Mouse (Mus musculus) megakaryocyte, embryonic 14.5 days (primary cell): ENCODE data around the gene Ifi35. TPM values are rescaled to one million over a fixed set of nuclear protein-coding genes. Genes with fewer than 3 reads are reported as not detected.

ENCODE experiments used
- H3K27me3 ChIP-seq: replicated peaks from 2 replicates; pipeline ENCODE3; 2012; ENCODE audit warnings: inconsistent platforms
- H3K36me3 ChIP-seq: replicated peaks from 2 replicates; pipeline ENCODE3; 2012; ENCODE audit warnings: low read length, inconsistent platforms, mixed read lengths
- H3K4me1 ChIP-seq: 2 replicates; pipeline ENCODE4 v1.6.1; 2012; ENCODE audit warnings: inconsistent platforms
- H3K4me3 ChIP-seq: replicated peaks from 2 replicates; pipeline ENCODE3; 2012; ENCODE audit warnings: moderate library complexity, mild to moderate bottlenecking, inconsistent platforms
- H3K9me3 ChIP-seq: 2 replicates; pipeline ENCODE4 v1.6.1; 2012; ENCODE audit warnings: inconsistent platforms
- FLI1 ChIP-seq: IDR thresholded peaks from 2 replicates; pipeline ENCODE4 v1.6.1; 2012; ENCODE audit warnings: low read length, inconsistent platforms, mixed read lengths
- GATA1 ChIP-seq: IDR thresholded peaks from 3 replicates; pipeline ENCODE4 v1.6.1; 2012; ENCODE audit warnings: mixed read lengths, low read length, inconsistent platforms, borderline replicate concordance
- polyA plus RNA-seq: library from polyadenylated mRNA; stranded (reverse); fragments of >175 nt; gene quantifications from 2 replicates; pipeline ENCODE4 v1.2.3, GENCODE M21; 2012; ENCODE audit warnings: low replicate concordance; ENCODE audit not compliant: insufficient read depth

Gene Ifi35
- polyA plus RNA-seq: 5.7 and 15.6 TPM in 2 replicates

DNA sequence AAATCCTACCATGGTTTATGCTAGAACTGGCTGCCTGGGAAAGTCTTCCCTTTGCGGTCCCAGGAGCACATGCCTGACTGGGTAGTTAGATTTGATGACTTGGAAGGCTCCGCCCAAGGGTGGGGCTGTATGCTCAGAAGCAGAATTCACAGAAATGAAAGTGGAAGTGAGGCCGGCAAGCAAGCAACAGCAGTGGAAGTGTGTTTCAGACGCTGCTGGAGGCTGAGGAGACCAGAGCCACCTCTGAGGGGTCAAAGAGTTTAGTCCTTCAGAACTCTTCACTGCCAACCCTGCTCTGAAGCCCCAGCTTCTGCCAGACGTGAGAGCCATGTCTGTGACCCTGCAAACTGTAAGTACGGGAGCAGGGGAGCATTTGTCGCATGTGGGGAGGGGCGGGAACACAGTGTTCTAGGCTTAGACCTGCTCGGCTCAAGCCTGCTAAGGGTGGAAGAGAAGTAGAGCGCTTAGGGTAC is at the start of gene Ifi35:
Gene Ifi35 (plus strand): TSS at position 134 of the 473 bp plus-strand sequence.
- Histone ChIP-seq H3K36me3 (peaks cover 40% of the 10 kb centered on the region), H3K4me3 (peak within 1 kb of the TSS; percentile 97), H3K27me3 (no peaks in the 10 kb centered on the region), H3K4me1 (peaks cover 65% of the 10 kb centered on the region), H3K9me3 (no peaks in the 10 kb centered on the region)
- TF ChIP-seq GATA1 (no peak), FLI1 (no peak)

DNA sequence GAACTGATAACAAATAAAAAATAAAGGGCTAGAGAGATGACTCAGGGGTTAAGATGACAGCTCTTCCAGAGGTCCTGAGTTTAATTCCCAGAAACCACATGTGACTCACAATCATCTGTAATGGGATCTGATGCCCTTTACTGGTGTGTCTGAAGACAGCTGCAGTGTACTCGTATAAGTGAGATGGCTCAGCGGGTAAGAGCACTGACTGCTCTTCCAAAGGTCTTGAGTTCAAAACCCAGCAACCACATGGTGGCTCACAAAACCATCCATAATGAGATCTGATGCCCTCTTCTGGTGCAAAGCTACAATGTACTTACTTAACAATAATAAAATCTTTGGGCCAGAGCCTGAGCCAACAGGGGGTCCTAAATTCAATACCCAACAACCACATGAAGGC is 32.9 kb upstream of the Ifi35 start:
- TF ChIP-seq FLI1 (no peak), GATA1 (no peak)
- Histone ChIP-seq H3K36me3 (peaks cover 37% of the 10 kb centered on the region), H3K4me1 (peaks cover 31% of the 10 kb centered on the region), H3K4me3 (no peak overlapping the region), H3K9me3 (no peaks in the 10 kb centered on the region), H3K27me3 (no peaks in the 10 kb centered on the region)

DNA sequence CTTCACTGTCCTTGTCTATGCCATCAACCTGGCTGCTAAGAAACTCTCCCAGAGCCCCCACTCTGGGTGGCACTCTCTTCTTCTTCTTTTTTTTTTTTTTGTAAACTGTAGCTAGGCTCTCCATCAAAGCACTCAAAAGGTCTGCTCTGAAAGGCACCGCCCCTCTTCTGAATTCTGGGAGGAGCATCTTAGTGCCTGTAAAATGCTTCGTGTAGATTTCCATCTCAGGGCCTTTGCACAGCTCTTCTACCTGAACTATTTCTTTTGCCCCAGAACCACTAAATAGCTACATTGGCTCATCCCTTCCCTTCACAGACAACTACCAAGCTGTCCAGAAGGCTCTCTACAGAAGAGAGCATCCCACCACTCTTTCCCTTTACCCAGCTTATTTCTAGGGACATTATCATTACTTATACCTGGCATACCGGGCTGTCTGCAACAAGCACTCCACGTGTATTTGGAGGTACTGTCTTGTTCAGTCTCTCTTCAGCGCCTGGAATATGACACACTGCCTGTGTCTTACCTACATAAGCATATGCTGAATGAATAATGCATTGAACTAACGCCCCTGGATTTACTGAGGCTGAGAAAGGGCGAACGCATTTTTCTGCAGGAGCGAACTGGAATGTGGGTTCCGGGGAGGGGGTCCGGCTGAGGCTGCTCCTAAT is 31.6 kb upstream of the Ifi35 start:
- TF ChIP-seq GATA1 (no peak), FLI1 (no peak)
- Histone ChIP-seq H3K9me3 (no peaks in the 10 kb centered on the region), H3K36me3 (peaks cover 25% of the 10 kb centered on the region), H3K4me3 (peak overlapping the region; percentile 98), H3K27me3 (no peaks in the 10 kb centered on the region), H3K4me1 (peaks cover 31% of the 10 kb centered on the region)

DNA sequence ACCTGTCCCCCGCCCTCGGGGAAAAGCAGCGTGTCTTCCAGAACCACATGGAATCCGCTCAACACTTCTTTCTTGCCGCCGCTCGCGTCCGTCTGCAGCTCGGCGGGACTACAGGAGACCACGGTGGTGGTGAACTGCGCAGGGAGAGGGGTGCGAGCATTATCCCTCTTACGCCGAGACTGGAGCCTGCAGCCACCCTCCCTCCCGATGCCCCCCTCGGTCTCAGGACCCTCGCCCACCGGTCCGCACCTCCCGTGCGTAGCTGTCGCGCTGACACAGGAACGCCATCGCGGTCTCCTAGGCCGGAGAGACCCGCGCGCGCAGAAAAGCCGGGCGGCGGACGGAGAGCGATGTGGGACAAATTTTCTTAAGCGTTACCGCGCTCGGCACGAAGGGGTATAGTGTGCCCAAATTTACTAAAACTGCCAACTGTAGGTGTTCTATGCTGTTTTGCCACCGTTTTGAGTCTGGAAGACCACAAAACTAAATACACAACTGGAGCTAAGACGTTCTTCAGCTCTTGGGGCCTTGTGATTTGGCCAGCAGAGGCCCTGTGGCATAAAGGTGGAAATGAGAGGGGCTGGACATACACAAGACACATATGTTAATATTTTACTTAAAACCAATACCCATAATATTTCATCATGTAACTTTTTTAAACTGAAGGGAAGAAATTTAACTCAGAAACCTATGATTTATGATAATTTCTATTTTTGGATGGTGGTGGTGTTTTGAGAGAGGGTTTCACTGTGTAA is 30.9 kb upstream of the Ifi35 start, which contains the start of gene Aarsd1:
Gene Aarsd1 (minus strand): TSS at position 515 of the 755 bp plus-strand sequence.
- H3K4me1 ChIP-seq: peaks cover 36% of the 10 kb centered on the region
- H3K9me3 ChIP-seq: no peaks in the 10 kb centered on the region
- peak within 1 kb of the TSS; percentile 98 for H3K4me3 ChIP-seq
- peaks cover 20% of the 10 kb centered on the region for H3K36me3 ChIP-seq
- no peaks in the 10 kb centered on the region for H3K27me3 ChIP-seq
- TF ChIP-seq GATA1 (no peak), FLI1 (no peak)

DNA sequence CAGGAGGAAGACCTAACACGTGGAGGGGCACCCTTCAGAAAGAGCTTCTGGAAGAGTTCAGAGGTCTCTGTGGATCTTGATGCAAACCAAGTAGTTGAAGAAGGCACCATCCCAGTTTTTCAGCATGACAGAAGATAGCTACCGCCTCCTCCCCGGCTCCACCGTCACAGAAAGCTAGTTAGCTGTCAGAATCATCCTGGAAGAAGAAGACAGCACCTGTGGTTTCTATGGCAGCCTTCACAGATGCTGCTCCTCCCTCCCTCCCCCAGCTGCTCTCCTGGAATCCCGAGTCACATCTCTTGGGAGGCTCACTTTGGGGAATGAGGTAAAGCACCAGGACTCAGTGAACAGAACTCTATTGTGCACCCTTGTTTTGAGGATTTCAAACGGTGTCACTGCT is 29.2 kb upstream of the Ifi35 start:
- Histone ChIP-seq H3K27me3 (no peaks in the 10 kb centered on the region), H3K9me3 (no peaks in the 10 kb centered on the region), H3K36me3 (peaks cover 5% of the 10 kb centered on the region), H3K4me1 (peaks cover 42% of the 10 kb centered on the region), H3K4me3 (no peak overlapping the region)
- TF ChIP-seq FLI1: no peak
- TF ChIP-seq GATA1: no peak

DNA sequence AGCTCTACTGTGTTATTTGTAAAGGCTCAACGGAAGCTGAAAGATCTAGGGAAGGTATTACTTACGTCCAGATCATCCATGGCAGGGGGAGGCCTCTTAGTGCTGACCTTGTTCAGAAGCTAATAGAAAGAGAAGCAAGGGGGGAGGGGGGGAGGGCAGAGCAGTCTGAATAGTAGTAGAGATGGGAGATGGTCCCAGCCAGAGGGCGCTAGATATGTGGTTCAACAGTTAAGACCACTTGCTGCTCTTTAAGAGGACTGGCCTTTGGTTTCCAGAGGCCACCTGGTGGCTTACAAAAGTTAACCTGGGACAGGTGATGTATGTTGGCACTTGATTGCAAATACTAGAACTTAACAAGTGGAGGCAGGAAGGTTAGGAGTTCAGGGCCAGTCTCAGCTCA is 28.6 kb upstream of the Ifi35 start:
- Histone ChIP-seq H3K9me3 (no peaks in the 10 kb centered on the region), H3K36me3 (peaks cover 3% of the 10 kb centered on the region), H3K27me3 (no peaks in the 10 kb centered on the region), H3K4me3 (no peak overlapping the region), H3K4me1 (peaks cover 48% of the 10 kb centered on the region)
- TF ChIP-seq GATA1 (no peak), FLI1 (no peak)

DNA sequence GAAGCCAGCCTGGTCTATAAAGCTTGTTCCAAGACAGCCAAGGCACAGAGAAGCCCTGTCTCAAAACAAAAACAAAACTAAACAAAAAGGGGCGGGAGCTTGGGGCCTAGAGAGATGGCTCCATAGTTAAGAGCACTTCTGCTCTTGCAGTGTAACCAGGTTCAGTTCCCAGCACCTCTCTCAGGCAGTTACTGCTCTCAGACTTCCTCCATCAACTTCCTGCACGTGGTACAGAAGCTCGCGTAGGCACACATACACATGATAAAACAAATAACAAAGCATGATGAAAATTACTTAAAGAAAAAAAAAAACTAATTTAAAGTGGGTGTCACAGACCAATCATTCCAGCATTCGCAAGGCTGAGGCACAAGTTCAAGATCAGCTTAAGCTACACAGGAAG is 28.1 kb upstream of the Ifi35 start:
- no peaks in the 10 kb centered on the region for H3K27me3 ChIP-seq
- H3K4me3 ChIP-seq: no peak overlapping the region
- no peaks in the 10 kb centered on the region for H3K9me3 ChIP-seq
- peaks cover 3% of the 10 kb centered on the region for H3K36me3 ChIP-seq
- peaks cover 49% of the 10 kb centered on the region for H3K4me1 ChIP-seq
- TF ChIP-seq FLI1: no peak
- no peak for TF ChIP-seq GATA1

DNA sequence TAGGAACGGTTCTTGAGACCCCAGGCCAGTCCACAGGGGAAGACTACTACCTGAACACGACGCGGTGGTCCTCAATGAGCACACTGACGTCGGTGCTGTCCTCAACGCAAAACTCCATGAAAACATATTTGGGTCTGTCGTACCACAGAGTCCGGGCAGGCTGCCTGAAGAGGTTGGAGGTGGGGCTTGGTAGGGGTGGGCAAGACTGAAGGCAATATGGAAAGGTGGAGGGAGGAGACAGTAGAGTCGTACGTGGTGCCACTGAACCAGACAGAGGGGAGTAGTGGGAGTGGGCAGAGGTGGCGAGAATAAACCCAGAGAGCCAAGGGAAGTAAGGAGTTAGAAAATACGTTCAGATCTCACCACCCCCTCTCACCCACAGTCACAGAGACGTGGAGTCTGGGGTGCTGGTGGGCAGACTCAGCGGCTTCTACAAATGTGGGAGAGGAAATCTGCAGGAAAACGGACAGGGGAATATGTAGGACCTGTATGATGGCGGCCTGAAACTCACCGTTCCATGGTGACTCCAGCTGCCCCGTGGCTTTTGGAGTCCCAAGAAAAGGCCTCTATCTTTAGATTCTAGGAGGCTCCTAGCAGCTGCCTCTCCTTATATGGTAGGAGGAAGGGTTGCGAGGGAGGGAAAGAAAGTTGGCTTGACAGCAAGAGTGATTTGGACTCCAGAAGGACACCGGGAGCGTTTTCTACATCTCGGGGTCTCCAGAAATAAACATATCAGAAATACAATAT is 23.9 kb upstream of the Ifi35 start, which contains the start of gene Gm27029:
Gene Gm27029 (minus strand): TSS at position 692 of the 747 bp plus-strand sequence.
- H3K4me1 ChIP-seq: peaks cover 55% of the 10 kb centered on the region
- H3K36me3 ChIP-seq: peaks cover 14% of the 10 kb centered on the region
- peak within 1 kb of the TSS; percentile 99 for H3K4me3 ChIP-seq
- TF ChIP-seq GATA1 (no peak), FLI1 (no peak)
- H3K27me3 ChIP-seq: no peaks in the 10 kb centered on the region
- H3K9me3 ChIP-seq: no peaks in the 10 kb centered on the region

DNA sequence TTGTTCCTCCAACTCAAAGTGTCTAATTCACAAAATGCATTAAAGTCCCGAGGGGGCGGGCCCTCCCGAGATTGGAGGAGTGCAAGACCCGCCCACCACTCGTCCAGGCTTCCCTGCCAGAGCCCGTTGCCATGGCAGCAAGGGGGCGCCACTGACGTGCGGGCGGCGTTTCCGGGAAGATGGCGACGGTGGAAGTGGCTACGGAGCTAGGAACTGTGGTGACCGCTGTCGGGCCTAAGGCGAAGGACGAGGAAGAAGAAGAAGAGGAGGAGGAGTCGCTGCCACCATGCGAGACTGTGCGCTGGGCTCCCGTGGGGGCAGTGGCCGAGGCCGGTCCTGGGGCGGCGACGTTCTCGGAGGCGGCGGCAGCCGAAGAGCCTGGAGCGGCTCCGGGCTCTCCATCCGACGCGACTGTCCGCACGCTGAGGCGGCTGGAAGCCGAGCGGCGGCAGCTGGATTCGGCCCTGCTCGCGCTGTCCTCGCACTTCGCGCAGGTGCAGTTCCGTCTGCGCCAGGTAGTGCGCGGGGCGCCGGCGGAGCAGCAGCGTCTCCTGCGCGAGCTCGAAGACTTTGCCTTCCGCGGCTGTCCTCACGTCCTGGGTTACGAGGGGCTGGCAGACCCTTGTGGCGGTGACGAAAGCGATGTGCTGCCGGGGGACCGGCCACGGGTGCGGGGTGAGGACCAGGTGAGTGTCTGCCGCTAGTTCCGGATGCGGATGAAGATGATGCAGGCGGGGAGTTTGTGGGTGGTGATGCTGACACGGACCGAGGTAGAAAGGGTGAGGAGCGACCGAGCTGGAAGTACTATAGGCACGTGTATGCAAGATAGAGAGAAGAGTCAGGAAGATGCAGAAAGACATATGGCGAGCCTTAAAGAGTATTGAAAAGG is 23.0 kb upstream of the Ifi35 start, which contains the start of the genes Rundc1 and Ptges3l:
Gene Rundc1 (plus strand): TSS at position 161 of the 889 bp plus-strand sequence.
Gene Ptges3l (minus strand): TSS at position 409 of the 889 bp plus-strand sequence.
- H3K36me3 ChIP-seq: peaks cover 23% of the 10 kb centered on the region
- peaks cover 46% of the 10 kb centered on the region for H3K4me1 ChIP-seq
- TF ChIP-seq GATA1 (no peak), FLI1 (no peak)
- H3K4me3 ChIP-seq: peak within 1 kb of the TSS; percentile 99
- H3K9me3 ChIP-seq: no peaks in the 10 kb centered on the region
- H3K27me3 ChIP-seq: no peaks in the 10 kb centered on the region
